Mouse (Mus musculus): Measurements from ENCODE around the gene Acaca. TPM values are rescaled to one million over a fixed set of nuclear protein-coding genes. Genes with fewer than 3 reads are reported as not detected.

Acaca gene
- polyA plus RNA-seq, 1 experiment from 2014 or later = 37.2 TPM

DNA sequence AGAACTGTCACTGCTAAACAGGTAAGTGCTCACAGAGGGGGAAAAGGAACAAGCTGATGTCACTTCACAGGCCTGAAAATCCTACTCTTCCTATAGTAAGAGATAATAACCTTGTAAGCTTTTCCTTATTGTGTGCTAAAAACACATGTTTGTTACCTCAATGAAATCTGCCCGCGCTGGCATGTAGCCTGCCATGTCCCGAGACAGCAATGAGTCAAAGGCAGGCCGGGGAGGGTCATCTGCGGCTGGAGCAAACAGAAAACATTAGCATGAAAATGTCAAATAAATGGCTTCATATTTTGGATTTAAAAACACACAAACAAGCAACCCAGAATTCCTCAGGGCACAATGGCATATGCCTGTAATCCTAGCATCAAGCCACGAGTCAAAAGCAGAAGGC is 25.4 kb upstream of the Acaca start:
- Histone ChIP-seq H3K36me3 (ENCODE audit: control insufficient read depth, insufficient read depth, low read length) (peaks cover 2% of the 10 kb centered on the region; the same call in 1 of the 2 replicates), H3K9ac (ENCODE audit: low read length) (no peak overlapping the region), H3K4me3 (ENCODE audit: low read depth, low read length) (no peak overlapping the region), H3K27ac (ENCODE audit: low read depth, low read length) (no peak overlapping the region), H3K4me1 (replicated peaks; ENCODE audit: control insufficient read depth, insufficient read depth, low read length) (no peaks in the 10 kb centered on the region), H3K27me3 (ENCODE audit: control insufficient read depth, insufficient read depth, low read length) (no peaks in the 10 kb centered on the region), H3K4me2 (ENCODE audit: low read depth, low read length, severe bottlenecking) (no peak overlapping the region), H3K9me3 (ENCODE audit: control insufficient read depth, low read length) (no peaks in the 10 kb centered on the region)
- DNase-seq (ENCODE audit: low spot score) = no peak
- no peak for ATAC-seq (replicated peaks; ENCODE audit: low FRiP score)
- WGBS = 94% methylated on average over 6 of the region's 6 CpGs

DNA sequence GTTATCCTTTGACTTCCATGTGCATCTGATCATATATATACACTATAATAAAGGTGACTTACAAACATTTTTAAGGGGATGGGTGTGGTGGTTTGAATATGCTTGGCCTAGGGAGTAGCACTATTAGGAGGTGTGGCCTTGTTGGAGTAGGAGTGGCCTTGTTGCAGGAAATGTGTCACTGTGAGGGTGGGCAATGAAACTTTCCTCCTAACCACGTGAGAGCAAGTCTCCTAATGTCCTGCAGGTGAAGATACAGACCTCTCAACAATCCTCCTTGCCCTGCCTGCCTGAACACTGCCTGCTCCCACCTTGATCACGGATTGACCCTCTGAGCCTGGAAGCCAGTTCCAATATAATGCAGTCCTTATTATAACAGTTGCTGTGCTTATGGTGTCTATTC is 22.3 kb upstream of the Acaca start:
- Histone ChIP-seq H3K4me2 (ENCODE audit: low read depth, low read length, severe bottlenecking) (no peak overlapping the region), H3K9ac (ENCODE audit: low read length) (no peak overlapping the region), H3K4me1 (replicated peaks; ENCODE audit: control insufficient read depth, insufficient read depth, low read length) (no peaks in the 10 kb centered on the region), H3K36me3 (ENCODE audit: control insufficient read depth, insufficient read depth, low read length) (peaks cover 7% of the 10 kb centered on the region; the same call in 1 of the 2 replicates), H3K27me3 (ENCODE audit: control insufficient read depth, insufficient read depth, low read length) (no peaks in the 10 kb centered on the region), H3K27ac (ENCODE audit: low read depth, low read length) (no peak overlapping the region), H3K4me3 (ENCODE audit: low read depth, low read length) (no peak overlapping the region), H3K9me3 (ENCODE audit: control insufficient read depth, low read length) (no peaks in the 10 kb centered on the region)
- DNase-seq (ENCODE audit: low spot score) (no peak), ATAC-seq (replicated peaks; ENCODE audit: low FRiP score) (no peak)
- 77% methylated on average over 2 of the region's 2 CpGs for WGBS

GRCm38 (mm10) chr11:84113623-84114022 is 15.8 kb upstream of the Acaca start:
- Histone ChIP-seq H3K9ac (ENCODE audit: low read length) (no peak overlapping the region), H3K27ac (ENCODE audit: low read depth, low read length) (no peak overlapping the region), H3K4me2 (ENCODE audit: low read depth, low read length, severe bottlenecking) (no peak overlapping the region), H3K9me3 (ENCODE audit: control insufficient read depth, low read length) (no peaks in the 10 kb centered on the region), H3K36me3 (ENCODE audit: control insufficient read depth, insufficient read depth, low read length) (peaks cover 7% of the 10 kb centered on the region; the same call in 1 of the 2 replicates), H3K27me3 (ENCODE audit: control insufficient read depth, insufficient read depth, low read length) (no peaks in the 10 kb centered on the region), H3K4me1 (replicated peaks; ENCODE audit: control insufficient read depth, insufficient read depth, low read length) (no peaks in the 10 kb centered on the region), H3K4me3 (ENCODE audit: low read depth, low read length) (no peak overlapping the region)
- DNase-seq (ENCODE audit: low spot score) (no peak), ATAC-seq (replicated peaks; ENCODE audit: low FRiP score) (no peak)
- 93% methylated on average over 5 of the region's 5 CpGs for WGBS

DNA sequence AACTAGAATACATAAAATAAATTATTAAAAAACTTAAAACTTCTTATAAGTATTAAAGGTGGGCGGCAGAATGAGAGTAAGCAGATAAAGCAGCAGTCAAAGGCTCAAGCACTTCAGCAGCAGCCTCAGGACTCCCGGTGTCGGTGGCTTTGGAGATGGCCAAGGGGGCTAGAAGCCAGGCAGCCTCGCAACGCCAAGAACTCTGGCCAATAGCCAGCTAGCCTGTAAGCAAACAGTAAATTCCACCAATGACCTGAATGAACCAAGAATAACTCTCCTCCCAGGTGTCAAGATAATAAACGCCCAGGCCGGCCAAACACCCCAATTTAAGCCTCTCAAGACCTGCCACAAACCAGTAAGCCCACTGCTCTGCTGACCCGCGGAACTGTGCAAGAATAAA is 13.8 kb upstream of the Acaca start:
- Histone ChIP-seq H3K27me3 (ENCODE audit: control insufficient read depth, insufficient read depth, low read length) (no peaks in the 10 kb centered on the region), H3K4me1 (replicated peaks; ENCODE audit: control insufficient read depth, insufficient read depth, low read length) (no peaks in the 10 kb centered on the region), H3K36me3 (ENCODE audit: control insufficient read depth, insufficient read depth, low read length) (peaks cover 7% of the 10 kb centered on the region; the same call in 1 of the 2 replicates), H3K4me3 (ENCODE audit: low read depth, low read length) (no peak overlapping the region), H3K4me2 (ENCODE audit: low read depth, low read length, severe bottlenecking) (no peak overlapping the region), H3K9me3 (ENCODE audit: control insufficient read depth, low read length) (no peaks in the 10 kb centered on the region), H3K9ac (ENCODE audit: low read length) (no peak overlapping the region), H3K27ac (ENCODE audit: low read depth, low read length) (no peak overlapping the region)
- ATAC-seq (replicated peaks; ENCODE audit: low FRiP score) = no peak
- DNase-seq (ENCODE audit: low spot score) = no peak
- 94% methylated on average over 9 of the region's 9 CpGs for WGBS

- WGBS = 65% methylated on average over 2 of the region's 2 CpGs
Observed at GRCm38 (mm10) chr11:84116221-84116620, 13.3 kb upstream of the Acaca start.

DNA sequence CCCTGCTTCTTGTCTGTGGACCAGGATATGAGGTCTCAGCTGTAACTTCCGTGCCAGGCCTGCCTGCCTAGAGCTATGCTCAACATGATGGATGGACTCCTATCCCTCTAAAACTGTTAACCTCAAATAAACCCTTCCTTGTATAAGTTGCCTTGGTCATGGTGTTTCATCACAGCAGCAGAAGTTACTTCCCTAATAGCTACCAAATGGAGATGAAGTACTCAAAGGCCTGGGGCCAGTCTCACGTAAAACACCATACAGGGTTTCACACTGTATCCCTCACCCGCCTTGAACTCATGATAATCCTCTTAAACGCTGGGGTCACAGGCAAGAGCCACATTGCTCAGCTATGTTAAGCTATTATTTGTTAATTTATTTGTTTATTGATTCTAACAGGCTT is 12.0 kb upstream of the Acaca start:
- H3K27me3 ChIP-seq (ENCODE audit: control insufficient read depth, insufficient read depth, low read length) = no peaks in the 10 kb centered on the region

More at GRCm38 (mm10) chr11:84116221-84116620, 13.3 kb upstream of the Acaca start:
- no peak for ATAC-seq (replicated peaks; ENCODE audit: low FRiP score)
- Histone ChIP-seq H3K9ac (ENCODE audit: low read length) (no peak overlapping the region), H3K9me3 (ENCODE audit: control insufficient read depth, low read length) (no peaks in the 10 kb centered on the region), H3K4me2 (ENCODE audit: low read depth, low read length, severe bottlenecking) (no peak overlapping the region), H3K27ac (ENCODE audit: low read depth, low read length) (no peak overlapping the region), H3K36me3 (ENCODE audit: control insufficient read depth, insufficient read depth, low read length) (peaks cover 8% of the 10 kb centered on the region; the same call in 1 of the 2 replicates), H3K4me1 (replicated peaks; ENCODE audit: control insufficient read depth, insufficient read depth, low read length) (no peaks in the 10 kb centered on the region), H3K27me3 (ENCODE audit: control insufficient read depth, insufficient read depth, low read length) (no peaks in the 10 kb centered on the region), H3K4me3 (ENCODE audit: low read depth, low read length) (no peak overlapping the region)
- DNase-seq (ENCODE audit: low spot score) = no peak

GRCm38 (mm10) chr11:84121051-84121956 is 8.2 kb upstream of the Acaca start:
- DNase-seq (ENCODE audit: low spot score) (no peak), ATAC-seq (replicated peaks; ENCODE audit: low FRiP score) (no peak)
- H3K9me3 ChIP-seq (ENCODE audit: control insufficient read depth, low read length) = no peaks in the 10 kb centered on the region
- no peak overlapping the region for H3K27ac ChIP-seq (ENCODE audit: low read depth, low read length)
- no peaks in the 10 kb centered on the region for H3K4me1 ChIP-seq (replicated peaks; ENCODE audit: control insufficient read depth, insufficient read depth, low read length)
- H3K36me3 ChIP-seq (ENCODE audit: control insufficient read depth, insufficient read depth, low read length) = peaks cover 9% of the 10 kb centered on the region; the same call in 1 of the 2 replicates
- H3K4me2 ChIP-seq (ENCODE audit: low read depth, low read length, severe bottlenecking) = no peak overlapping the region
- WGBS = 86% methylated on average over 12 of the region's 12 CpGs
- no peak overlapping the region for H3K9ac ChIP-seq (ENCODE audit: low read length)
- no peaks in the 10 kb centered on the region for H3K27me3 ChIP-seq (ENCODE audit: control insufficient read depth, insufficient read depth, low read length)
- H3K4me3 ChIP-seq (ENCODE audit: low read depth, low read length) = no peak overlapping the region

More for the DNA sequence above, 12.0 kb upstream of the Acaca start:
- Histone ChIP-seq H3K9me3 (ENCODE audit: control insufficient read depth, low read length) (no peaks in the 10 kb centered on the region), H3K9ac (ENCODE audit: low read length) (no peak overlapping the region), H3K27ac (ENCODE audit: low read depth, low read length) (no peak overlapping the region), H3K4me2 (ENCODE audit: low read depth, low read length, severe bottlenecking) (no peak overlapping the region), H3K36me3 (ENCODE audit: control insufficient read depth, insufficient read depth, low read length) (peaks cover 8% of the 10 kb centered on the region; the same call in 1 of the 2 replicates), H3K4me1 (replicated peaks; ENCODE audit: control insufficient read depth, insufficient read depth, low read length) (no peaks in the 10 kb centered on the region), H3K4me3 (ENCODE audit: low read depth, low read length) (no peak overlapping the region)
- WGBS = 91% methylated on average over 4 of the region's 4 CpGs
- ATAC-seq (replicated peaks; ENCODE audit: low FRiP score) = no peak
- DNase-seq (ENCODE audit: low spot score) = no peak

DNA sequence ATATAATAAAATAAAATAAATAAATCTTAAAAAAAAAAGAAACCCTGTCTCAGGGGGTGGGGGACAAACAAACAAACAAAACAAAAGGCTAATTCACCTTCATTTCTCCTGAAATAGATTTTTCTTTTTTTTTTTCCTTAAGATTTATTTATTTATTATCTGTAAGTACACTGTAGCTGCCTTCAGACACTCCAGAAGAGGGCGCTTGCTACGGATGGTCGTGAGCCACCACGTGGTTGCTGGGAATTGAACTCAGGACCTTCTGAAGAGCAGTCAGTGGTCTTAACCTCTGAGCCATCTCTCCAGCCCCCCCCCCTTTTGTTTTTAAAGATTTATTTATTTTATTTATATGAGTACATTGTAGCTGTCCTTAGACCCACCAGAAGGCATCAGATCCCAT is 1.5 kb upstream of the Acaca start:
- no peak overlapping the region for H3K9ac ChIP-seq (ENCODE audit: low read length)
- WGBS = 85% methylated on average over 4 of the region's 4 CpGs
- H3K27ac ChIP-seq (ENCODE audit: low read depth, low read length) = no peak overlapping the region
- H3K9me3 ChIP-seq (ENCODE audit: control insufficient read depth, low read length) = no peaks in the 10 kb centered on the region
- no peak for DNase-seq (ENCODE audit: low spot score)
- H3K4me1 ChIP-seq (replicated peaks; ENCODE audit: control insufficient read depth, insufficient read depth, low read length) = no peaks in the 10 kb centered on the region
- H3K4me3 ChIP-seq (ENCODE audit: low read depth, low read length) = no peak overlapping the region
- peaks cover 2% of the 10 kb centered on the region; the same call in 1 of the 2 replicates for H3K36me3 ChIP-seq (ENCODE audit: control insufficient read depth, insufficient read depth, low read length)
- H3K4me2 ChIP-seq (ENCODE audit: low read depth, low read length, severe bottlenecking) = no peak overlapping the region
- H3K27me3 ChIP-seq (ENCODE audit: control insufficient read depth, insufficient read depth, low read length) = no peaks in the 10 kb centered on the region
- ATAC-seq (replicated peaks; ENCODE audit: low FRiP score) = no peak

Measured in forebrain, embryonic 11.5 days (tissue).